Mouse (Mus musculus) embryonic facial prominence, embryonic 11.5 days (tissue): Measurements from ENCODE around the gene Ibtk. TPM values are rescaled to one million over a fixed set of nuclear protein-coding genes. Genes with fewer than 3 reads are reported as not detected.

Experiments
- ATAC-seq: fragments of 200-750 bp; cut with Nextera tagmentation; replicated peaks from 2 replicates; pipeline ENCODE4 v1.8.0; 2017; ENCODE audit warnings: low read depth; ENCODE audit not compliant: insufficient number of reproducible peaks, low FRiP score, low TSS enrichment
- DNase-seq: peaks from one replicate; pipeline ENCODE4 v3.0.0-alpha.2; 2015; ENCODE audit warnings: low spot score
- H3K27ac ChIP-seq: fragments of 300-500 bp; sonication (generic); replicated peaks from 2 replicates; pipeline ENCODE4 v1.5.1; 2014; ENCODE audit warnings: mild to moderate bottlenecking, low read depth, low read length, control low read depth
- H3K27me3 ChIP-seq: fragments of 300-500 bp; sonication (generic); 2 replicates; pipeline ENCODE4 v1.6.1; 2014; ENCODE audit warnings: mild to moderate bottlenecking, low read length, moderate library complexity, mixed read lengths; ENCODE audit not compliant: control insufficient read depth, insufficient read depth
- H3K36me3 ChIP-seq: fragments of 300-500 bp; sonication (generic); replicated peaks from 2 replicates; pipeline ENCODE4 v1.6.1; 2014; ENCODE audit warnings: low read depth, mild to moderate bottlenecking, low read length, moderate library complexity, mixed read lengths; ENCODE audit not compliant: control insufficient read depth, insufficient read depth
- H3K4me1 ChIP-seq: fragments of 300-500 bp; sonication (generic); 2 replicates; pipeline ENCODE4 v1.6.1; 2014; ENCODE audit warnings: low read length, mixed read lengths; ENCODE audit not compliant: control insufficient read depth, insufficient read depth
- H3K4me2 ChIP-seq: fragments of 300-500 bp; sonication (generic); 2 replicates; pipeline ENCODE4 v1.6.1; 2014; ENCODE audit warnings: low read depth, mild to moderate bottlenecking, control low read depth, low read length, moderate library complexity
- H3K4me3 ChIP-seq: fragments of 300-500 bp; sonication (generic); 2 replicates; pipeline ENCODE4 v1.5.1; 2014; ENCODE audit warnings: low read depth, low read length, control low read depth
- H3K9ac ChIP-seq: fragments of 300-500 bp; sonication (generic); replicated peaks from 2 replicates; pipeline ENCODE4 v1.6.1; 2014; ENCODE audit warnings: mild to moderate bottlenecking, control low read depth, low read length
- H3K9me3 ChIP-seq: fragments of 300-500 bp; sonication (generic); replicated peaks from 2 replicates; pipeline ENCODE4 v1.6.1; 2016; ENCODE audit warnings: mild to moderate bottlenecking, low read length, inconsistent platforms, mixed read lengths; ENCODE audit not compliant: control insufficient read depth
- WGBS: fragments of 180-500 bp; shearing (Covaris S2); extraction: QIAGEN DNeasy Blood & Tissue Kit; methylation state at CpG from one replicate; pipeline ENCODE4 v1.1.7; 2014; 5-methylcytosine and 5-hydroxymethylcytosine counted together
- polyA plus RNA-seq: library from polyadenylated mRNA; unstranded; fragments of >200 nt; fragmentation: Nextera tagmentation; extraction: Ambion mirVana; gene quantifications from 2 replicates; pipeline ENCODE4 v1.2.1, GENCODE M21; 2014

Gene Ibtk
- polyA plus RNA-seq, 1 experiment from 2014 or later: 43.3 TPM

DNA sequence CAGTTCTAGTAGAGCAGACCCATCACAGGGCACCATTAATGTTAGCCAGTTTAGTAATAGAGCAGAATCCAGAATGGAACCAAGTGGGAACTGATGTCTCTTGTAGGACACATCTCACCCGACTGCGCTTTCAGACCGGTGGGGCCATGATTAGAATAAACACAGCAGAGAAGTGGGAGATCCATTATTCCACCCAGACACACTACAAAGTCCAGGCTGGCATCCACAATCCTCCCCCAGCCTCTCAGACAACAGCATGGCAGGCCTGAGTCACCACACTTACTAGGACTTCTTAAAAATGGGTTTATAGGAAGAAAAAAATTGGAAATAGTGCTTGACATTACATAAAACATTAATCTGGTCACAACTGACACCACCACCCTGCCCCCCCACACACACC is 53.5 kb downstream of the Ibtk start:
- WGBS: 90% methylated on average over 3 of the region's 3 CpGs
- H3K4me3 ChIP-seq: no peak overlapping the region
- no peak overlapping the region for H3K27ac ChIP-seq
- no peaks in the 10 kb centered on the region for H3K9me3 ChIP-seq
- ATAC-seq: no peak
- H3K4me2 ChIP-seq: no peak overlapping the region
- no peak overlapping the region for H3K9ac ChIP-seq
- no peak for DNase-seq
- no peaks in the 10 kb centered on the region for H3K36me3 ChIP-seq
- H3K4me1 ChIP-seq: no peaks in the 10 kb centered on the region
- H3K27me3 ChIP-seq: no peaks in the 10 kb centered on the region

DNA sequence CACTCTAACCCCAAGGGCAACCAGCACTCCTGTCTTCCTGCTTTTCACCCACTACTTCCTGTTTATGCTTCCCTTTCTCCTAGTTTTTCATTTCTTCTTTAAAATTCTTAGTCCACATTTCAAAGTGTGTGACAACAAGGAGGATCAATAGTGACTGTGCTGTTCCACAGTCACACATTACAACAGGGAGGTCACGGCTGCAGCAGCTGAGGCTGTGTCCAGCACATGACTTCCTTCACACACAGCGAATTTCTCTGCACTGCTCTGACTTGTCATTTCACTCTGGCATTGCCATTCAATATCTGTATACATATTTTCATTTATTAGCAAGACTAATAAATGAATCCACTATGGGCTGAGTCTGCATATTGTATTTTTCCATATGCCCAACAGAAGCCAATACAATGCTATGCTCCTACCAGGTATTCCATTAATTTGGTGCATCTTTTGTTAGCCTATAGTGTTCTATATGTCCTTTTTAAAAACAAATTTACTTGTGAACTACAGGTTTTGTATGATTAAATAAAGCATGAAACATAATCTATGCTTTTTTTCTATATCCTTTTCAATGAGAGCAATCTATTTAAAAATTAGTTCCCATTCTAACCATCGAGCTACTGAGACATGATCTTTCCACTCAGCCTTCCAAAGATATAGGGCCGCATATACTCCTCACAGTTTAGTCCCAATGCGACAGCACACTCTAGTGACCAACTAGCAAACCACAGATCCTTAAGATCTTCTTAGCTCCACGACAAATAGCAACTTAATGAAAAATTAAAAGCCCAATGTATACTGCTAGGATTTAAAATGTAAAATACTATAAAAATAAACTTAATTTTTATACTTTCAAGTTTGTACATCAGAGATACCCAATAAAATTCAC is 55.7 kb downstream of the Ibtk start:
- H3K4me2 ChIP-seq: no peak overlapping the region
- H3K9me3 ChIP-seq: no peaks in the 10 kb centered on the region
- ATAC-seq (0 out of 2 replicates have a peak, but pooled peaks have one; percentile 64), DNase-seq (peak; percentile 30)
- no peaks in the 10 kb centered on the region for H3K36me3 ChIP-seq
- no peak overlapping the region for H3K9ac ChIP-seq
- H3K27me3 ChIP-seq: no peaks in the 10 kb centered on the region
- H3K27ac ChIP-seq: no peak overlapping the region
- H3K4me1 ChIP-seq: no peaks in the 10 kb centered on the region
- no peak overlapping the region for H3K4me3 ChIP-seq
- 71% methylated on average over 6 of the region's 6 CpGs for WGBS

GRCm38 (mm10) chr9:85685010-85685409 is 64.1 kb downstream of the Ibtk start:
- Histone ChIP-seq H3K4me3 (no peak overlapping the region), H3K27ac (no peak overlapping the region), H3K9ac (no peak overlapping the region), H3K4me2 (no peak overlapping the region), H3K36me3 (no peaks in the 10 kb centered on the region), H3K9me3 (no peaks in the 10 kb centered on the region; the same call in 1 of the 2 replicates), H3K4me1 (no peaks in the 10 kb centered on the region), H3K27me3 (no peaks in the 10 kb centered on the region)
- DNase-seq (no peak), ATAC-seq (no peak)
- whole genome bisulfite sequencing: 86% methylated on average over 6 of the region's 6 CpGs

DNA sequence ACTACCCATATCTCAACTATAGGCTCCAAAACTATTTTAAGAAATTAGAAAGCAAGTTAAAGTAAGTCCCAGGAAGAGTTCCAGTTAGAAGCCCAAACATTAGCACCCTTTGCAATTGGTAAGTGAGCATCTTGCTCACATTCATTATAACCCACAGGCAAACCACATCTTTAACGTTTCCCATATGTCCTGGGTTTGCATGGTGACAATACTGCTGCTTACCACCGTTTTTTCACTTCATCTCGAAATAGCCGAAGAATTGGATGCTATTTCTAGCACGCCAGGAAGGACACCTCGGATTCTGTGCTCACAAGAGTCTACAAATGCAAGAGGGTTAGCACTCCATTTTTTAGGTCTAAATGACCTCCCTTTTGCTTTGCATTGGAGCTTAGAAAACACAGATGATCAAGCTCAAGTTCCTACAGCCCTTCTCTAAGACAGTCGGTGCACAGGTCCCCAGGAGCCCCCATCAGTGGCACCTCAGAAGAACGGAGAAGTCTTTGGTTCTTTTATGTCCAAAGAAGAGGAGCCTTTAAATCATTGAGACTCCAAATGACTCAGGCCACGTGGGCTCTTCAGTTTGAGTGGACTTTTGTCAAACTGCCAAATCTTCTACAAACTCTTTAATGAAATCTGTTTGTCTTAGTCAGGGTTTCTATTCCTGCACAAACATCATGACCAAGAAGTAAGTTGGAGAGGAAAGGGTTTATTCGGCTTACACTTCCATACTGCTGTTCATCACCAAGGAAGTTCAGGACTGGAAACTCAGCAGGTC is 73.8 kb downstream of the Ibtk start:
- Histone ChIP-seq H3K4me1 (peaks cover 2% of the 10 kb centered on the region; the same call in 1 of the 2 replicates), H3K9ac (no peak overlapping the region), H3K36me3 (no peaks in the 10 kb centered on the region), H3K4me3 (no peak overlapping the region), H3K4me2 (no peak overlapping the region), H3K27me3 (no peaks in the 10 kb centered on the region), H3K27ac (no peak overlapping the region), H3K9me3 (no peaks in the 10 kb centered on the region)
- ATAC-seq (no peak), DNase-seq (no peak)
- WGBS: 82% methylated on average over 10 of the region's 10 CpGs

- 63% methylated on average over 15 of the region's 15 CpGs for WGBS
- 0 out of 2 replicates have a peak, but pooled peaks have one; percentile 9 for ATAC-seq
Measured at GRCm38 (mm10) chr9:85673907-85674481, 75.1 kb downstream of the Ibtk start.

GRCm38 (mm10) chr9:85671582-85672331 is 77.4 kb downstream of the Ibtk start:
- 84% methylated on average over 6 of the region's 6 CpGs for WGBS
- Histone ChIP-seq H3K9ac (no peak overlapping the region), H3K4me1 (peaks cover 2% of the 10 kb centered on the region; the same call in 1 of the 2 replicates), H3K4me2 (no peak overlapping the region), H3K4me3 (no peak overlapping the region), H3K27ac (no peak overlapping the region), H3K9me3 (no peaks in the 10 kb centered on the region), H3K27me3 (no peaks in the 10 kb centered on the region), H3K36me3 (no peaks in the 10 kb centered on the region)
- ATAC-seq (no peak), DNase-seq (no peak)

More at GRCm38 (mm10) chr9:85673907-85674481, 75.1 kb downstream of the Ibtk start:
- no peaks in the 10 kb centered on the region for H3K9me3 ChIP-seq
- H3K4me2 ChIP-seq: no peak overlapping the region
- H3K36me3 ChIP-seq: no peaks in the 10 kb centered on the region
- no peak overlapping the region for H3K4me3 ChIP-seq
- peaks cover 2% of the 10 kb centered on the region; the same call in 1 of the 2 replicates for H3K4me1 ChIP-seq
- H3K27ac ChIP-seq: no peak overlapping the region
- H3K27me3 ChIP-seq: no peaks in the 10 kb centered on the region
- peak; percentile 21 for DNase-seq
- H3K9ac ChIP-seq: no peak overlapping the region

GRCm38 (mm10) chr9:85664316-85664715 is 84.8 kb downstream of the Ibtk start:
- Histone ChIP-seq H3K9ac (no peak overlapping the region), H3K36me3 (no peaks in the 10 kb centered on the region), H3K9me3 (no peaks in the 10 kb centered on the region), H3K27me3 (no peaks in the 10 kb centered on the region), H3K27ac (no peak overlapping the region), H3K4me2 (no peak overlapping the region), H3K4me1 (no peaks in the 10 kb centered on the region), H3K4me3 (no peak overlapping the region)
- ATAC-seq (no peak), DNase-seq (no peak)
- WGBS: 76% methylated on average over 1 of the region's 1 CpGs
